Mouse (Mus musculus): ENCODE results near the gene Rap1a.

GRCm38 (mm10) chr3:105790338-105790737 is 10.8 kb downstream of the Rap1a start:
- TF ChIP-seq CTCF (IDR thresholded peaks at IDR 0.05; ENCODE audit: low read depth, low read length) (no peak), TAL1 (conservative IDR thresholded peaks at IDR 0.05; ENCODE audit: low read depth, low read length) (no peak), GATA2 (IDR thresholded peaks at IDR 0.05; ENCODE audit: borderline replicate concordance, low read depth, low read length) (no peak), GATA1 (IDR thresholded peaks at IDR 0.05; ENCODE audit: borderline replicate concordance, low read length) (no peak)
